Mouse (Mus musculus) midbrain, postnatal 0 days (tissue): Measurements from ENCODE around the gene Cxcl3. TPM values are rescaled to one million over a fixed set of nuclear protein-coding genes. Genes with fewer than 3 reads are reported as not detected.

Source experiments
- ATAC-seq: fragments of 200-750 bp; cut with Nextera tagmentation; 2 replicates; pipeline ENCODE4 v1.8.0; 2017; ENCODE audit warnings: moderate number of reproducible peaks, mild to moderate bottlenecking, moderate TSS enrichment, moderate library complexity; ENCODE audit not compliant: low FRiP score
- DNase-seq: peaks from one replicate; pipeline ENCODE4 v3.0.0-alpha.2; 2015; ENCODE audit warnings: low spot score
- H3K27ac ChIP-seq: fragments of 300-500 bp; sonication (generic); 2 replicates; pipeline ENCODE4 v1.5.1; 2014; ENCODE audit warnings: low read depth, mild to moderate bottlenecking, low read length, mixed read lengths
- H3K27me3 ChIP-seq: fragments of 300-500 bp; sonication (generic); 2 replicates; pipeline ENCODE4 v1.6.1; 2014; ENCODE audit warnings: low read length, control low read depth, mixed read lengths; ENCODE audit not compliant: insufficient read depth
- H3K36me3 ChIP-seq: fragments of 300-500 bp; sonication (generic); 2 replicates; pipeline ENCODE4 v1.6.1; 2014; ENCODE audit warnings: low read length, control low read depth, mixed read lengths; ENCODE audit not compliant: insufficient read depth
- H3K4me1 ChIP-seq: fragments of 300-500 bp; sonication (generic); 2 replicates; pipeline ENCODE4 v1.6.1; 2014; ENCODE audit warnings: mild to moderate bottlenecking, control low read depth, antibody characterized with exemption, low read length, mixed read lengths; ENCODE audit not compliant: insufficient read depth
- H3K4me2 ChIP-seq: fragments of 300-500 bp; sonication (generic); 2 replicates; pipeline ENCODE4 v1.6.1; 2014; ENCODE audit warnings: low read depth, mild to moderate bottlenecking, low read length, mixed read lengths; ENCODE audit not compliant: poor library complexity, severe bottlenecking
- H3K4me3 ChIP-seq: fragments of 300-500 bp; sonication (generic); 2 replicates; pipeline ENCODE4 v1.5.1; 2014; ENCODE audit warnings: low read depth, mild to moderate bottlenecking, low read length, moderate library complexity
- H3K9ac ChIP-seq: fragments of 300-500 bp; sonication (generic); replicated peaks from 2 replicates; pipeline ENCODE4 v1.6.1; 2014; ENCODE audit warnings: mild to moderate bottlenecking, low read length, moderate library complexity, mixed read lengths; ENCODE audit not compliant: poor library complexity, severe bottlenecking
- H3K9me3 ChIP-seq: fragments of 300-500 bp; sonication (generic); 2 replicates; pipeline ENCODE4 v1.6.1; 2016; ENCODE audit warnings: low read length, control low read depth
- CTCF ChIP-seq: IDR thresholded peaks from 2 replicates; pipeline ENCODE4 v1.5.1; 2016; ENCODE audit warnings: antibody characterized with exemption, mild to moderate bottlenecking
- WGBS: fragments of 180-500 bp; shearing (Covaris S2); extraction: QIAGEN DNeasy Blood & Tissue Kit; methylation state at CpG from one replicate; pipeline ENCODE4 v1.1.7; 2014; 5-methylcytosine and 5-hydroxymethylcytosine counted together
- polyA plus RNA-seq: library from polyadenylated mRNA; unstranded; fragments of >200 nt; fragmentation: Nextera tagmentation; extraction: Ambion mirVana; gene quantifications from 2 replicates; pipeline ENCODE4 v1.2.1, GENCODE M21; 2015
- total RNA-seq: library from RNA; depleted of rRNA; stranded (reverse); fragments of >200 nt; gene quantifications from 2 replicates; pipeline ENCODE4 v1.2.3, GENCODE M21; 2014

Cxcl3 gene
- total and polyA plus RNA-seq, 2 experiments from 2014 or later = 0.20 TPM; not detected in 1

- H3K27me3 ChIP-seq = no peaks in the 10 kb centered on the region
- ATAC-seq = no peak
- no peak for DNase-seq
- TF ChIP-seq CTCF = no peak
- no peak overlapping the region for H3K4me2 ChIP-seq
- H3K36me3 ChIP-seq = no peaks in the 10 kb centered on the region
- H3K27ac ChIP-seq = no peak overlapping the region
- no peak overlapping the region for H3K4me3 ChIP-seq
- H3K9me3 ChIP-seq = no peaks in the 10 kb centered on the region
- H3K4me1 ChIP-seq = no peaks in the 10 kb centered on the region
- H3K9ac ChIP-seq = no peak overlapping the region
Observed at GRCm38 (mm10) chr5:90806050-90806449, 20.1 kb downstream of the Cxcl3 start.

GRCm38 (mm10) chr5:90807176-90807950 is 21.5 kb downstream of the Cxcl3 start:
- H3K4me2 ChIP-seq = no peak overlapping the region
- no peaks in the 10 kb centered on the region for H3K9me3 ChIP-seq
- 89% methylated on average over 3 of the region's 3 CpGs for WGBS
- H3K27me3 ChIP-seq = no peaks in the 10 kb centered on the region
- no peaks in the 10 kb centered on the region for H3K36me3 ChIP-seq
- TF ChIP-seq CTCF = no peak
- H3K27ac ChIP-seq = no peak overlapping the region
- no peak overlapping the region for H3K4me3 ChIP-seq
- H3K4me1 ChIP-seq = no peaks in the 10 kb centered on the region
- H3K9ac ChIP-seq = no peak overlapping the region
- DNase-seq (no peak), ATAC-seq (no peak)

GRCm38 (mm10) chr5:90819756-90820155 is 33.9 kb downstream of the Cxcl3 start:
- no peaks in the 10 kb centered on the region for H3K36me3 ChIP-seq
- no peak for TF ChIP-seq CTCF
- H3K4me1 ChIP-seq = no peaks in the 10 kb centered on the region
- H3K27ac ChIP-seq = no peak overlapping the region
- no peak overlapping the region for H3K4me2 ChIP-seq
- ATAC-seq (no peak), DNase-seq (no peak)
- H3K9ac ChIP-seq = no peak overlapping the region
- no peaks in the 10 kb centered on the region for H3K9me3 ChIP-seq
- no peak overlapping the region for H3K4me3 ChIP-seq
- H3K27me3 ChIP-seq = no peaks in the 10 kb centered on the region

- no peaks in the 10 kb centered on the region for H3K27me3 ChIP-seq
- WGBS = 84% methylated on average over 11 of the region's 11 CpGs
Observed at GRCm38 (mm10) chr5:90832145-90832767, 46.4 kb downstream of the Cxcl3 start.

GRCm38 (mm10) chr5:90832768-90833388 is 47.0 kb downstream of the Cxcl3 start:
- H3K27ac ChIP-seq = no peak overlapping the region
- no peaks in the 10 kb centered on the region for H3K36me3 ChIP-seq
- H3K9ac ChIP-seq = no peak overlapping the region
- no peak for TF ChIP-seq CTCF
- H3K4me1 ChIP-seq = no peaks in the 10 kb centered on the region
- H3K27me3 ChIP-seq = no peaks in the 10 kb centered on the region
- 90% methylated on average over 8 of the region's 8 CpGs for WGBS
- ATAC-seq = no peak
- DNase-seq = no peak
- H3K4me2 ChIP-seq = no peak overlapping the region
- no peaks in the 10 kb centered on the region for H3K9me3 ChIP-seq
- H3K4me3 ChIP-seq = no peak overlapping the region

More at GRCm38 (mm10) chr5:90832145-90832767, 46.4 kb downstream of the Cxcl3 start:
- Histone ChIP-seq H3K27ac (no peak overlapping the region), H3K9ac (no peak overlapping the region), H3K4me3 (no peak overlapping the region), H3K36me3 (no peaks in the 10 kb centered on the region), H3K4me1 (no peaks in the 10 kb centered on the region), H3K9me3 (no peaks in the 10 kb centered on the region), H3K4me2 (no peak overlapping the region)
- no peak for TF ChIP-seq CTCF
- DNase-seq = no peak
- no peak for ATAC-seq

- Histone ChIP-seq H3K9me3 (no peaks in the 10 kb centered on the region), H3K4me2 (no peak overlapping the region), H3K4me1 (no peaks in the 10 kb centered on the region), H3K9ac (no peak overlapping the region), H3K4me3 (no peak overlapping the region), H3K27me3 (no peaks in the 10 kb centered on the region), H3K27ac (no peak overlapping the region), H3K36me3 (no peaks in the 10 kb centered on the region)
- no peak for TF ChIP-seq CTCF
- ATAC-seq (no peak), DNase-seq (no peak)
- WGBS = 93% methylated on average over 4 of the region's 4 CpGs
Observed at GRCm38 (mm10) chr5:90834436-90834835, 48.5 kb downstream of the Cxcl3 start.
